Mouse (Mus musculus) brain, embryonic 14.5 days (tissue): ENCODE measurements at regions not wholly inside any gene's neighbourhood (a gene's known extent, or its start where the extent isn't known, plus 50 kb on each side); places are given as distances from the start of the nearest gene placed in this dataset.
"Not testable (repeated sequence)": the region's sequence is repeated elsewhere in the genome, so short reads cannot be mapped to it uniquely, and the experiment has no call there.

Source experiments
- DNase-seq: peaks from one replicate; pipeline ENCODE4 v3.0.0-alpha.2; 2011; ENCODE audit warnings: low read depth
- CTCF ChIP-seq: fragments of 200-500 bp; IDR thresholded peaks from 2 replicates; pipeline ENCODE4 v1.5.1; 2012; ENCODE audit warnings: inconsistent platforms, mild to moderate bottlenecking, moderate library complexity, borderline replicate concordance; ENCODE audit not compliant: insufficient read depth, insufficient read length; ENCODE audit errors: extremely low read depth
- POLR2A ChIP-seq: fragments of 200-500 bp; IDR thresholded peaks from 2 replicates; pipeline ENCODE4 v1.6.1; 2012; ENCODE audit warnings: mild to moderate bottlenecking, inconsistent platforms, borderline replicate concordance; ENCODE audit not compliant: poor library complexity, insufficient read depth, insufficient read length, severe bottlenecking; ENCODE audit errors: extremely low read depth

DNA sequence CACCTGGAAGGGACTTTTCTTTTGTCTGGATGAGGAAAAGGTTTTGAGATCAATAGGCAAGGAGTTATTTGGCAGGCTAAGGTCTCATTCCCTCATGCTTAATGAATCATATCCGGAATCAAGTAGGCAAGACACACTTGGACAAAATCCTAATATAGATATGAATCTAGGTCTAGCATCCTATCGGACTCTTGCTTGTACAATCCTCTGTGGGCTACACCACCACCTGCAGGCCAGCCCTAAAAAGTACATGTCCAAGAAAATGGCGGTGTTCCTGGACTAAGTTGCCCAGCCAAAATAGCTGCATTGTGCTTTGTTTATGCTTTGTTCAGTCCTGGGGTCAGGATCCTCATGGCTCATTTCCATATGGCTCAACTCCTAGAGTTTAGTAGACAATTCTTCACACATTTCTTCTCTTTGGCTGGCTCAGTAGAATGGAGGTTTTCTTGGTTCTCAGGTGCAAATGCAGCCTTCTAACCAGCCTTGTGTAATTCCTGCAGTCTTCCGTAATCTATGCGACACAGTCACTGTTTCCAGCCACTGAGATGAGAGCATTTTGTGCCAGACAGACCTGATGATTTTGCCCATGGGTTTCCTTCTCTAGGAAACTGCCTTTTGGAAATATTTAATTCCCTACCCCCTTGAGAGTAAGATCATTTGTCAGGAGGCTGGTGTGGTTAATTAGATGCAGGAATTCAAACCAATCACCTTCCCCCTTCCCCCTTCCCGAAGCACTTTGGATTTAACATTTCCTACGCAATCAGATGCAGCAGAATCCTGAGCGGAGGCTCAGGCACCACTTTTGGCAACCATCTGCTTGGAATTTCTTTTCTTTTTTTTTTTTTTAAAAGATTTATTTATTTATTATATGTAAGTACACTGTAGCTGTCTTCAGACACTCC lies 80.6 kb upstream of the Tcf12 start:
- TF ChIP-seq POLR2A (no peak), CTCF (peak; percentile 69; the same call in 1 of the 2 replicates)
- peak; percentile 79 for DNase-seq

DNA sequence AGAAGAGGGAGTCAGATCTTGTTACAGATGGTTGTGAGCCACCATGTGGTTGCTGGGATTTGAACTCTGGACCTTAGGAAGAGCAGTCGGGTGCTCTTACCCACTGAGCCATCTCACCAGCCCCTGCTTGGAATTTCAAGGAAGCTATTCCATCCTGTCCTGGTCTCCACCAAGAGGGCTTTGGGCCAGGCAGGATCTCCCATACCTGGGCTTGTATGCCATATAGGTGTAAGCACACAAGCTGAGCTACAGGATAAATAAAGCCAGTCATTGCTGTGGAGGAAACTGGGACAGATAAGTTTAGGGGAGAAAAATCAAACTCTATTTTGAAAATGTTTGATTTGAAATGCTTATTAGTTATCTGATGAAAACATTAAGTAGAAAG lies 81.3 kb upstream of the Tcf12 start:
- DNase-seq = not testable (repeated sequence)

DNA sequence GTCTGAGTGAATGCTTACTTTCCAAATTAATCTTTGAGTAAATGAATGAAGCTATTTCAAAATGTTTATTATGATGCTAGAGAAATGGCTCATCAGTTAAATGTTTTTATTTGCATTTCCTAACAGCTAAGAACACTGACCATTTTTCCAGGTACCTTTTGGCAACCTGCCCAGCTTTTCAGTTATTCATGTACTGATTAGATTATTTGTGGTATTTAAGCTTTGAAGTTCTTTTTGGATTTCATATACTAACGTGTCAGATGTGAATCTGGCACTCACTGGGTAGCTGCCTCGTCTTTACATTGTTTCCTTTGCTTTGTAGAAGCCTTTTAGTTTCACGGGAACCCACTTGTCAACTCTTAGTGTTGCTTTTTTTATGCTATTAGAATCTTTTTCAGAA lies 79.3 kb upstream of the Zfp280d start:
- no peak for TF ChIP-seq POLR2A
- no peak for TF ChIP-seq CTCF
- DNase-seq = no peak

DNA sequence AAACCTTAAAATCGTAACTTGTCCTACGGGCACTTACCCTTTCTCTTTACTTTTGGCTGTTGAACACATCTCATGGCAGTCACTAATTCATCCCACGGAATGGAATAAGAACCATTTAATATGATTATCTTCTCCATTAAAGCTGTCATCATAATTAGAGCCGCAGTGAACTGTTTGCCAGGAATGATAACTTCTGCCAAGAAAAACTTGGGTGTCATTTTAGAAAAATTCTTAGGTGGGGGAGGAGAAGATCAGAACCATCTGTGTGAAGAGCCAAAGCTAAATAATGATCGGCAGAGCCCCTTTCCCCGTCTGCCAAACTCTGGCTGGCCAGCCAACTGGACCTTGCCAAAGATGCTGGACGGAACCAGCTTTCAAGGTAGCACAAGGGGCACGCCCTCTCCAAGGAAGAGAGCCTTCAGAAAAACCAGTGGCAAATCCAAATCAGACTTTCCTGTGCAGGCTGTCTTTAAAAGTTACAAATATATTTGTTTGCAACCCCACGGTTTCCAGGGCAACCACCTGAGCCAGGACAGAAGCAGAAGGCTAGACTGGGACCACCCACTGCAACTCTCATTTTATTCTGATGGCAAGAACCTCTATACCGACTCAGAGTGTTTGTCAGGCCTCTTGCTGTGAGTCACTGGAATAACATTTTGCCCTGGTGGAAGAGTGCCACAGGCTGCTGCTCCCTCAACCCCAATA lies 77.9 kb upstream of the Zfp280d start:
- DNase-seq = peak; percentile 61
- TF ChIP-seq POLR2A (no peak), CTCF (no peak)

DNA sequence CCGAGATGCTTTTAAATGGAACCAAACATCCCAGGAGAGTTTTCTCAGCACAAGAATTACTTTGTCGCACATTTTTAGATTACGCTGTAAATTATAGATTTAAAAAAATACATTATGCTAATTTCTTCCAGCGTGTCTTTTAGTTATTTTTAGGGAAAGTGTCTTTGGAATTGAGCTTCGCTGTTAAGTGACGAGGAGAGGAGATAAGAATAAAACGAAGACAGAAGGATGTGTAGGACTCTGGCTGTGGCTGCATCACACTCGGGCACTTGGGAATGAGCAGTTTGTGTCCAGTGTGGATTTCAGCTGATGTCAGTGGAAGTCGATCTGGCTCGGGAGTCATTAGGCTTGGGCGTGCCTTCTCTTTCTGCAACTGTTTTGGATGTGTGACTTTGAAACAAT lies 77.3 kb upstream of the Zfp280d start:
- no peak for DNase-seq
- TF ChIP-seq POLR2A = no peak
- TF ChIP-seq CTCF = no peak

DNA sequence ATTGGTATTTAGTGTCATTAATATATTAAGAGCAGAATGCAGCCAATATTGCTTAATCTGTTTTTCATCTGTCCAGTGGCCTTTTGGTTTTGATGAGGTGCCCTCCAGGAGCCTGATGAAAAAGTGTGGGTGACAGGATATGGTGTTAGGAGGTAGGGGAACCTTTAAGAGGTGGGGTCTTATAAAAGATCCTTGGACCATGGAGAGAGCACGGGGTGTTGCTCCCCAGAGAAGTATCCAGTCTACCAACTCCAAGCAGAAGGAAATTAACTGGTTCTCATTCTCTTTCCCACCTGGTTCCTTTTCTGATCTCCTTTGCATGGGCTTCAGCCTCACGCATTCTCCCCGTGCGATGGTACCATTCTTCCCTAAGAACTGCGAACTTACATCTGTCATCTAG lies 75.7 kb upstream of the Zfp280d start:
- no peak for TF ChIP-seq POLR2A
- TF ChIP-seq CTCF = no peak
- DNase-seq = no peak

DNA sequence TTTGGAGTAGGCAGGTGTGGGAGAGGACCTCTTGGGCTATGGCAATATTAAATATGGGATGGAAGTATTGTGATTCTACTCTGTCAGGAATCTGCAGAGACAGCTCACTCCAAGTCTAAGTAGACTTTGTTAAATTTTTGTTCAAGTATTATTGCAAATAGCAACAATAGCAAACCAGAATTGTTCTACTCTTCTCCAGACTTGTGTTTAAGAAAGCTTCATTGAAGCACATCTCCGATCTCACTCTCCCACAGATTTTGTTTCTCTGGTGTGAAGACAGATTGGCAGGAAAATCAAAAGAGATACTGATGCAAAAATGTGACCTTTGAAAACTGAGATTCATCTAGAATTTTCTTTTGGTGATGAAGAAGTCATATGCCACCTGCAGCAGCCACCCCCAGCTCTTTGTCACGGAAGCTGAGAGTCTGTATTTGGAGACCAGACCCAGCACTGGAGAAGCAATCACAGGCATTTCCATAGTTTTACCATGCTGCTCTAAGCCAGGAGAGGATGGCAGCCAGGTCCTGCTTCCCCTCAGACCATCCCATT lies 70.2 kb upstream of the Zfp280d start:
- no peak for TF ChIP-seq POLR2A
- TF ChIP-seq CTCF = no peak
- no peak for DNase-seq

DNA sequence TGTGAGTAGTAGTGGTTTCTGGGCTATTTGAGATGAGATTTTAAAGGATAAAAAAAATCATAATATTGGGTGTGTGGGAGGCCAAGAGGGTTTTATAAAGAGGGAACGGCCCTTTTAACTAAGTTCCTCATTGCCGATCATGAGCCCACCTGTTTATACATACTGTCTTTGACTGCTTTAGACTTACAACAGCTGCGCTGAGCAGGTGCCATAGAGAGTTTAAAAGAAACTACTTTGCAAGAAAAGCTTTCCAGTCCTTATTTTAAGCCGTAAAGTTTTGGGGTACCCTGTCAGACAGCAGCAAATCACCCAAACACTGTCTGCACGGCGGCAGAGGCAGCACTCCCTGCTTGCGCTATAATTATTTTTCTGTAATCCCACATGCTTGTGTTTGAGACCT lies 68.8 kb upstream of the Zfp280d start:
- DNase-seq = no peak
- TF ChIP-seq POLR2A (no peak), CTCF (no peak)

DNA sequence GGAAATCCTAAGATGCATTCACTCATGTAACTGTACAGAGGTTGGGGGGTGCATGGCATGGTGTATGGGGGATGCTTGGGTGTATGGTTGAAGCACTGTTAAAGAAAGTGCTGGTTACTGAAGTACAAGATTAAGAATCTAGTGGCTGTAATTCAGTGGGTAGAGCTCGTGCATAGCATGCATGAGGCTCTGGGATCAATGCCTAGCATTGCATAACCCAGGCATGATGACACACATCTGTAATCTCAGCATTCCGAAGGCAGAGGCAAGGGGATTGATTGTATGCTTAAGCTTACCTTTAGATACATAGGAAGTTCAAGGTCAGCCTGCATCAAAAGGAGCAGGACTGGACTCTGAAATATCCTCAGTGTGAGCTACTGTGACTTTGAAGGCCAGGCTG lies 67.7 kb upstream of the Zfp280d start:
- DNase-seq = no peak
- TF ChIP-seq CTCF (no peak), POLR2A (no peak)

DNA sequence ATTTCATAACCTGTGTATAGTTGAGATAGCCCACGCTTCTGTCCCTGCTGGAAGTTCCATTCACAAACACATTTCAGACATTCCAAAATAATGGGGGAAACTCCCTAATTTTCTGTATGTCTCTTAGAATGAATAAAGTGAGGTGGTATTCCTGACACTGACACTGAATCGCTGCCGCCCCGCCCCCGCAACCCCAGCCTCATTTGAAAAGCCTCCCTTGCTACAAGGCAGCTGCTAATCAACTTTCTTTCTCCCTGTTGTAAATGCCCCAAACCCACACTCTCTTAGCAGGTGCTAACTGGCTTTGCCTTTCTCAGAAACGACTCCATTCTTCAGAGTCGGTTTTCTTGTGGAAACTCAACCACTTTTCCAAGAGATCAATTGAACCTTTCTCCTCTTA lies 66.4 kb upstream of the Zfp280d start:
- TF ChIP-seq CTCF (no peak), POLR2A (no peak)
- no peak for DNase-seq

DNA sequence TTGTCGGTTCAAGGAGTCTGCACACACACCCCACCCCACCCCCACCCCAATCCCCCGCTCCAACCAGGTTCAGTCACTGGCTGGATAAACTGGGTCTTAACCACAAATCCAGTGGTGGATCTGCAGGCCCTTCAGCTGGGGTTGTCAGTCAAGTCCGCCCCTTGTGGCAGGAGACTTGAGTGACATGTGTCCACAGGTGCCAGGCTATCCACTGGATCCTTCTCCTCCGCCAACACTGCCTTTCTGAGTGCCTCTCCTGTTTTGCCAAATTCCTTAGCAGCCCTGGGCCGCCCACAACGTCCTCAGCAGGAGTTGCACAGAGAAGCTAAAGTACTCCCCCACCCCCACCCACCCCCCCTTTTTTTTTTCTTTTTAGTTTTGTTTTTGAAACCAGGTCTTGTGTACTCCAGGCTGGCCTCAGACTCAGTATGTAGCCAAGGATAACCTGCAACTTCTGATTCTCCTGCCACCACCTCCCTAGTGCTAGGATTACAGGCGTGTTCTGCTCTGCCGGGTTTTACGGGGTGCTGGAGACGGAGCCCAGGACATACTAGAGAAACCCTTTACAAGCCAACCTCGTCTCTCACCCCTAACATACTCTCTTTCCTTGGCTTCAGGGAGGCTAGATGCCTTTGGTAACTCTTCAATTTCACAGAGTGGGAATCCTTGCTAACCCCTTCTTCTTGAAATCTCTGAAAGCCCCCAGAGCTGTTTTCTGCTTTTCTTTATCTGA lies 57.2 kb upstream of the Zfp280d start:
- DNase-seq = no peak
- TF ChIP-seq POLR2A = no peak
- TF ChIP-seq CTCF = no peak
